Mouse (Mus musculus): ENCODE measurements around the gene Gpr26.

Gene Gpr26

GRCm38 (mm10) chr7:132025591-132025990, 59.3 kb downstream of the Gpr26 start:
- no peak for DNase-seq (ENCODE audit: low spot score)

GRCm38 (mm10) chr7:132026671-132027070, 60.4 kb downstream of the Gpr26 start:
- no peak for DNase-seq (ENCODE audit: low spot score)

- no peak for DNase-seq (ENCODE audit: low spot score)
These were observed 65.8 kb downstream of the Gpr26 start for GRCm38 (mm10) chr7:132031940-132032531.
